Mouse (Mus musculus): ENCODE results near the gene Tmem26.

DNA sequence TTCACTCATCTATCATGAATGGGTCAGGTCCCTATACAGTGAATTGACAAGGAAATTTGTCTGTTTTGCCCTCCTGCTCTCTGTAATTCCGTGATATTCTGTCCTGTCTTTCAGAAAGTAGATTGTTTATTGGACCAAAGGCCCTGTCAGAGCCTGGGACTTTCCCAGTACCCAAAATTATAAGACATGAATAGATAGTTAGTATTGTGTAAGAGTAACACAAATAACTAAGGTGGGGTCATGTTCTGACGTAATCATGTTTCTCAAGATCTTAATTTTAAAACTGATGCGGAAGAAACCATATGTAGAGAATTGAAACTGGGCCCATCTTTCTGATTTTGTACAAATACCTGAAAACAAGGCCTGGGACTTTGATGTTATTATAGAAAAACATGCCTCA is 8.1 kb upstream of the Tmem26 start:
- TF ChIP-seq EP300 (IDR thresholded peaks at IDR 0.05; ENCODE audit: low read depth), result no peak
- TF ChIP-seq CTCF (IDR thresholded peaks at IDR 0.05; ENCODE audit: low read depth), result no peak
